ENCODE assay signal across 21 mouse cellular contexts in genomic region chr1:60044595-60044994, GRCm38 (mm10). TPM values are rescaled to one million over a fixed set of nuclear protein-coding genes. Genes with fewer than 3 reads are reported as not detected.
DNase-seq lines count a peak whose midpoint lies in the region; ATAC-seq and TF ChIP-seq lines count a peak whose summit lies in the region.
"Had no signal": no experiment of that assay in that cellular context is flagged by ENCODE, and none has a peak within 500 bp of the region (broad histone marks: within the 10 kb centered on the region; RNA-seq: fewer than 3 reads in every experiment).

No protein-coding gene starts in this region.

- dilution Hi-C loops in CH12.LX (cut with MboI; ENCODE audit: extremely low pct_ligation_motif_present, extremely low pct_unique_long_range_greater_than_20kb, low sequenced_read_pairs): no loop called here

- H3K36me3 ChIP-seq in midbrain, embryonic 11.5 days (ENCODE audit: control insufficient read depth, insufficient read depth, low read length): no peaks in the 10 kb centered on the region
- H3K36me3 ChIP-seq in midbrain, embryonic 16.5 days (ENCODE audit: control insufficient read depth, insufficient read depth, low read length): no peaks in the 10 kb centered on the region
- no peaks in the 10 kb centered on the region for H3K36me3 ChIP-seq in CH12.LX (replicated peaks in 1 of 2; ENCODE audit: control insufficient read depth in 1 of 2, insufficient read depth in 1 of 2, low read length in 1 of 2)
- H3K36me3 ChIP-seq in MEL (ENCODE audit: control insufficient read depth in 1 of 2, insufficient read depth in 2 of 2, low read length in 2 of 2): no peaks in the 10 kb centered on the region; a peak in 1 of 4 replicates

- TF ChIP-seq CTCF in CH12.LX (conservative IDR thresholded peaks at IDR 0.05 in 1 of 2, IDR thresholded peaks at IDR 0.05 in 1 of 2; ENCODE audit: low read depth in 2 of 2, low read length in 2 of 2) (no peak), MEL (IDR thresholded peaks at IDR 0.05 in 2 of 3, conservative IDR thresholded peaks at IDR 0.05 in 1 of 3; ENCODE audit: control insufficient read depth in 1 of 3, insufficient read depth in 1 of 3, low read depth in 2 of 3, low read length in 3 of 3, poor library complexity in 1 of 3, severe bottlenecking in 1 of 3) (no peak)

- DNase-seq in midbrain, embryonic 11.5 days (ENCODE audit: low spot score, missing footprints): peak; percentile 35
- DNase-seq in CH12.LX (ENCODE audit: extremely low read depth) (no peak), MEL (ENCODE audit: low read depth, low spot score) (no peak)
- DNase-seq in cerebellum, adult 9-11 months: no peak
- DNase-seq in heart, adult 8-10 months (ENCODE audit: low spot score): no peak
- DNase-seq: adrenal gland, adult 2 months; adrenal gland, adult 8-10 months; adrenal gland, postnatal 10 days; adrenal gland, postnatal 14 days; adrenal gland, postnatal 25 days; adrenal gland, postnatal 36 days; B cell, adult 2 months; cerebellum, adult 11 months; cerebellum, adult 11-12 months; cerebellum, adult 18-20 months; cerebellum, adult 2 months; cerebellum, adult 8-10 months had no signal

- no peak for TF ChIP-seq RAD21 in CH12.LX (IDR thresholded peaks at IDR 0.05; ENCODE audit: low read depth, low read length)
- TF ChIP-seq RAD21 in MEL (IDR thresholded peaks at IDR 0.05; ENCODE audit: low read depth, low read length): no peak

- no peaks in the 10 kb centered on the region for H3K9me3 ChIP-seq in midbrain, embryonic 11.5 days (ENCODE audit: control insufficient read depth, low read length)
- H3K9me3 ChIP-seq in midbrain, embryonic 16.5 days (replicated peaks; ENCODE audit: control insufficient read depth, low read length, poor library complexity, severe bottlenecking): no peaks in the 10 kb centered on the region
- H3K9me3 ChIP-seq in CH12.LX (replicated peaks; ENCODE audit: low read length): no peaks in the 10 kb centered on the region
- no peaks in the 10 kb centered on the region for H3K9me3 ChIP-seq in MEL (replicated peaks; ENCODE audit: insufficient read depth, low read length)

- H3K4me2 ChIP-seq in midbrain, embryonic 11.5 days: no peak overlapping the region
- H3K4me2 ChIP-seq in midbrain, embryonic 16.5 days (ENCODE audit: low read length): no peak overlapping the region
- H3K4me2 ChIP-seq in CH12.LX (ENCODE audit: insufficient read depth, low read depth, poor library complexity, severe bottlenecking): no peak overlapping the region

- H3K9ac ChIP-seq in midbrain, embryonic 11.5 days (ENCODE audit: low read length): no peak overlapping the region
- H3K9ac ChIP-seq in midbrain, embryonic 16.5 days (ENCODE audit: low read depth, low read length): no peak overlapping the region
- H3K9ac ChIP-seq in CH12.LX (ENCODE audit: insufficient read depth, low read depth) (no peak overlapping the region), MEL (ENCODE audit: control insufficient read depth, low read depth, low read length, poor library complexity, severe bottlenecking) (no peak overlapping the region)

- ATAC-seq in midbrain, embryonic 11.5 days (ENCODE audit: low FRiP score): no peak
- ATAC-seq in midbrain, embryonic 16.5 days: no peak
- ATAC-seq: activated CD4-positive, CD25-positive, alpha-beta regulatory T cell, adult 4 months; CD4-positive, CD25-positive, alpha-beta regulatory T cell, adult 4 months; Patski had no signal

- in situ Hi-C loops in CH12.LX (cut with MboI; ENCODE audit: low pct_ligation_motif_present, low pct_unique_long_range_greater_than_20kb, low sequenced_read_pairs): no loop called here

- H3K4me3 ChIP-seq in midbrain, embryonic 11.5 days (ENCODE audit: low read depth, low read length): no peak overlapping the region
- H3K4me3 ChIP-seq in midbrain, embryonic 16.5 days (ENCODE audit: low read depth, low read length): no peak overlapping the region
- no peak overlapping the region for H3K4me3 ChIP-seq in CH12.LX (replicated peaks in 1 of 3; ENCODE audit: low read depth in 2 of 3, low read length in 2 of 3, poor library complexity in 1 of 3)
- H3K4me3 ChIP-seq in MEL (ENCODE audit: control insufficient read depth in 1 of 2, insufficient read depth in 1 of 2, low read depth in 2 of 2, low read length in 2 of 2): no peak overlapping the region

- TF ChIP-seq EP300 in CH12.LX (IDR thresholded peaks at IDR 0.05; ENCODE audit: low read length) (no peak), MEL (IDR thresholded peaks at IDR 0.05; ENCODE audit: low read depth in 1 of 2, low read length in 2 of 2) (no peak)

- no peaks in the 10 kb centered on the region for H3K4me1 ChIP-seq in midbrain, embryonic 11.5 days (ENCODE audit: control insufficient read depth, insufficient read depth, low read length)
- no peaks in the 10 kb centered on the region; the same call in 1 of the 2 replicates for H3K4me1 ChIP-seq in midbrain, embryonic 16.5 days (ENCODE audit: control insufficient read depth, insufficient read depth, low read length)
- H3K4me1 ChIP-seq in CH12.LX (ENCODE audit: control insufficient read depth in 1 of 2, insufficient read depth in 2 of 2) (no peaks in the 10 kb centered on the region; a peak in 1 of 4 replicates), MEL (ENCODE audit: control insufficient read depth in 1 of 2, insufficient read depth in 2 of 2, low read length in 2 of 2) (0 out of 4 replicates have a peak, but pooled peaks cover 2 to 3% of the 10 kb centered on the region in 2 experiments)

- H3K27me3 ChIP-seq in midbrain, embryonic 11.5 days (ENCODE audit: control insufficient read depth, insufficient read depth, low read length): peaks cover 10% of the 10 kb centered on the region
- H3K27me3 ChIP-seq in midbrain, embryonic 16.5 days (ENCODE audit: control insufficient read depth, insufficient read depth, low read depth, low read length): peaks cover 3% of the 10 kb centered on the region; the same call in 1 of the 2 replicates
- H3K27me3 ChIP-seq in CH12.LX (replicated peaks) (peaks cover 29% of the 10 kb centered on the region), MEL (ENCODE audit: control insufficient read depth in 1 of 2, insufficient read depth in 2 of 2, low read length in 2 of 2) (peaks cover 2 to 5% of the 10 kb centered on the region in 2 experiments; a peak in 3 of 4 replicates)
- H3K27me3 ChIP-seq: Patski had no signal

- no peak for TF ChIP-seq POLR2A in CH12.LX (IDR thresholded peaks at IDR 0.05; ENCODE audit: low read depth, low read length)
- no peak for TF ChIP-seq POLR2A in MEL (IDR thresholded peaks at IDR 0.05; ENCODE audit: control insufficient read depth in 1 of 2, insufficient read depth in 1 of 2, low read depth in 1 of 2, low read length in 2 of 2, poor library complexity in 1 of 2)

- H3K79me2 ChIP-seq in CH12.LX (replicated peaks; ENCODE audit: control insufficient read depth, extremely low read depth, insufficient read depth, poor library complexity, severe bottlenecking) (no peaks in the 10 kb centered on the region), MEL (ENCODE audit: control insufficient read depth, insufficient read depth, low read length, poor library complexity) (no peaks in the 10 kb centered on the region; the same call in 1 of the 2 replicates)

- H3K27ac ChIP-seq in midbrain, embryonic 11.5 days (ENCODE audit: low read depth, low read length): no peak overlapping the region
- H3K27ac ChIP-seq in midbrain, embryonic 16.5 days (ENCODE audit: low read length): no peak overlapping the region
- no peak overlapping the region for H3K27ac ChIP-seq in CH12.LX (ENCODE audit: insufficient read depth, low read depth)
- H3K27ac ChIP-seq in MEL (ENCODE audit: control insufficient read depth, low read depth, low read length): no peak overlapping the region

- WGBS in midbrain, embryonic 11.5 days: 97% methylated on average over 1 of the region's 1 CpGs
- 95% methylated on average over 1 of the region's 1 CpGs for WGBS in midbrain, embryonic 16.5 days

TF ChIP-seq in CH12.LX, 34 proteins besides CTCF, POLR2A, EP300 and RAD21:
- TF ChIP-seq ZNF384 (IDR thresholded peaks at IDR 0.05; ENCODE audit: low read depth, low read length): no peak
- peak; percentile 85 for TF ChIP-seq TBP (conservative IDR thresholded peaks at IDR 0.05; ENCODE audit: low read depth, low read length)

TF ChIP-seq in MEL, 35 proteins besides CTCF, POLR2A, EP300 and RAD21:
- TF ChIP-seq SIN3A (IDR thresholded peaks at IDR 0.05; ENCODE audit: low read length) (no peak), TBP (IDR thresholded peaks at IDR 0.05; ENCODE audit: low read depth, low read length) (peak; percentile 96)
TF ChIP-seq in MEL: peak in this region for 1.

RNA-seq across cellular contexts. Expression of gene Ica1l, which starts 1.6 kb away (rescaled TPM):
- 3.6 and 3.7 TPM in 2 replicates for polyA plus RNA-seq in midbrain, embryonic 11.5 days (2014; fragmentation: Nextera tagmentation; extraction: Ambion mirVana)
- 51.8 and 53.7 TPM in 2 replicates for polyA plus RNA-seq in midbrain, embryonic 16.5 days (2015; fragmentation: Nextera tagmentation; extraction: Ambion mirVana)
- total RNA-seq in CH12.LX (2012; rRNA removed) (1.8 and 2.2 TPM in 2 replicates), CH12.LX (2014; rRNA removed) (5.0 and 6.2 TPM in 2 replicates), MEL (2012; rRNA removed) (4.9 and 6.1 TPM in 2 replicates)
- polyA plus RNA-seq in CH12.LX (2012; ENCODE audit: insufficient read length, low read depth) (3.8 and 6.0 TPM in 2 replicates), MEL (2012; ENCODE audit: insufficient read depth in 1 of 2, insufficient read length in 2 of 2, low read depth in 1 of 2, low replicate concordance in 2 of 2, missing spikeins in 1 of 2) (1 to 10 TPM in 1 of 2 experiments, not detected in 1; 6.2 TPM)
- total RNA-seq in heart, adult 8-10 months (2022): under 1 TPM; 0.23 to 0.78 (median 0.53) TPM

RNA-seq across cellular contexts. Expression of gene Carf, which starts 53.5 kb away (rescaled TPM):
- 6.7 and 6.8 TPM in 2 replicates for polyA plus RNA-seq in midbrain, embryonic 11.5 days (2014; fragmentation: Nextera tagmentation; extraction: Ambion mirVana)
- 9.1 and 11.1 TPM in 2 replicates for polyA plus RNA-seq in midbrain, embryonic 16.5 days (2015; fragmentation: Nextera tagmentation; extraction: Ambion mirVana)
- total RNA-seq in CH12.LX (2012; rRNA removed): 2.2 and 3.3 TPM in 2 replicates
- 3.2 TPM in 2 replicates for total RNA-seq in CH12.LX (2014; rRNA removed)
- polyA plus RNA-seq in CH12.LX (2012; ENCODE audit: insufficient read length, low read depth): 2.1 and 3.0 TPM in 2 replicates
- 3.7 and 3.9 TPM in 2 replicates for total RNA-seq in MEL (2012; rRNA removed)
- polyA plus RNA-seq in MEL (2012; ENCODE audit: insufficient read depth in 1 of 2, insufficient read length in 2 of 2, low read depth in 1 of 2, low replicate concordance in 2 of 2, missing spikeins in 1 of 2): 1 to 10 TPM in 1 of 2 experiments, not detected in 1; 6.1 TPM
- 10 to 100 TPM in 1 of 4 experiments, 1 to 10 TPM in 3; 6.0 to 12.4 (median 7.1) TPM for total RNA-seq in heart, adult 8-10 months (2022)

RNA-seq across cellular contexts. Expression of gene Wdr12, which starts 53.9 kb away (rescaled TPM):
- 49.1 and 58.7 TPM in 2 replicates for polyA plus RNA-seq in midbrain, embryonic 11.5 days (2014; fragmentation: Nextera tagmentation; extraction: Ambion mirVana)
- polyA plus RNA-seq in midbrain, embryonic 16.5 days (2015; fragmentation: Nextera tagmentation; extraction: Ambion mirVana): 51.0 and 52.5 TPM in 2 replicates
- total RNA-seq in CH12.LX (2012; rRNA removed) (58.7 and 76.9 TPM in 2 replicates), CH12.LX (2014; rRNA removed) (107 and 116 TPM in 2 replicates), MEL (2012; rRNA removed) (94.4 and 99.1 TPM in 2 replicates)
- polyA plus RNA-seq in CH12.LX (2012; ENCODE audit: insufficient read length, low read depth) (97.4 and 112 TPM in 2 replicates), MEL (2012; ENCODE audit: insufficient read depth in 1 of 2, insufficient read length in 2 of 2, low read depth in 1 of 2, low replicate concordance in 2 of 2, missing spikeins in 1 of 2) (100 to 1,000 TPM in 1 of 2 experiments, 10 to 100 TPM in 1; 82.7 to 420 TPM)
- 10 to 100 TPM; 10.8 to 12.6 (median 11.8) TPM for total RNA-seq in heart, adult 8-10 months (2022)
